Mouse (Mus musculus): ENCODE results near the gene Atp6v1fnb. TPM values are rescaled to one million over a fixed set of nuclear protein-coding genes. Genes with fewer than 3 reads are reported as not detected.

Gene Atp6v1fnb
- polyA plus RNA-seq (2012; rRNA removed) = 0.17 TPM in 1 of 2 replicates, not detected in the other

- no peaks in the 10 kb centered on the region for H3K27me3 ChIP-seq (replicated peaks; ENCODE audit: control insufficient read depth, insufficient read depth, low read length)
- peaks cover 6% of the 10 kb centered on the region; the same call in 1 of the 2 replicates for H3K4me1 ChIP-seq (ENCODE audit: control insufficient read depth, insufficient read depth, low read length)
- WGBS = 79% methylated on average over 4 of the region's 4 CpGs
- H3K4me3 ChIP-seq (ENCODE audit: insufficient read depth, low read depth, low read length) = no peak within 1 kb of the TSS
- no peak for DNase-seq
- TF ChIP-seq CTCF (conservative IDR thresholded peaks at IDR 0.05; ENCODE audit: insufficient read depth, insufficient read length, low read depth, low read length) = no peak
- no peak for TF ChIP-seq POLR2A (IDR thresholded peaks at IDR 0.05; ENCODE audit: low read depth, low read length)
- H3K36me3 ChIP-seq (ENCODE audit: control insufficient read depth, insufficient read depth, low read length) = no peaks in the 10 kb centered on the region
- no peak within 1 kb of the TSS for H3K27ac ChIP-seq (ENCODE audit: insufficient read depth, low read depth, low read length)
These were observed at the start of gene Atp6v1fnb for GRCm38 (mm10) chr6:29471137-29471536. TSS of gene Atp6v1fnb (plus strand) at chr6:29471437.

- Histone ChIP-seq H3K27ac (ENCODE audit: insufficient read depth, low read depth, low read length) (no peak overlapping the region), H3K4me1 (ENCODE audit: control insufficient read depth, insufficient read depth, low read length) (no peaks in the 10 kb centered on the region), H3K27me3 (replicated peaks; ENCODE audit: control insufficient read depth, insufficient read depth, low read length) (no peaks in the 10 kb centered on the region), H3K4me3 (ENCODE audit: insufficient read depth, low read depth, low read length) (no peak overlapping the region), H3K36me3 (ENCODE audit: control insufficient read depth, insufficient read depth, low read length) (no peaks in the 10 kb centered on the region)
- no peak for DNase-seq
- no peak for TF ChIP-seq CTCF (conservative IDR thresholded peaks at IDR 0.05; ENCODE audit: insufficient read depth, insufficient read length, low read depth, low read length)
- no peak for TF ChIP-seq POLR2A (IDR thresholded peaks at IDR 0.05; ENCODE audit: low read depth, low read length)
- WGBS = 94% methylated on average over 8 of the region's 8 CpGs
These were observed 46.1 kb upstream of the Atp6v1fnb start for GRCm38 (mm10) chr6:29425118-29425517.

GRCm38 (mm10) chr6:29426331-29426730 lies 44.9 kb upstream of the Atp6v1fnb start:
- no peak for DNase-seq
- no peaks in the 10 kb centered on the region for H3K36me3 ChIP-seq (ENCODE audit: control insufficient read depth, insufficient read depth, low read length)
- H3K27ac ChIP-seq (ENCODE audit: insufficient read depth, low read depth, low read length) = no peak overlapping the region
- H3K27me3 ChIP-seq (replicated peaks; ENCODE audit: control insufficient read depth, insufficient read depth, low read length) = no peaks in the 10 kb centered on the region
- TF ChIP-seq POLR2A (IDR thresholded peaks at IDR 0.05; ENCODE audit: low read depth, low read length) (no peak), CTCF (conservative IDR thresholded peaks at IDR 0.05; ENCODE audit: insufficient read depth, insufficient read length, low read depth, low read length) (no peak)
- no peak overlapping the region for H3K4me3 ChIP-seq (ENCODE audit: insufficient read depth, low read depth, low read length)
- no peaks in the 10 kb centered on the region for H3K4me1 ChIP-seq (ENCODE audit: control insufficient read depth, insufficient read depth, low read length)
- WGBS = 79% methylated on average over 6 of the region's 6 CpGs

GRCm38 (mm10) chr6:29428171-29428570 lies 43.1 kb upstream of the Atp6v1fnb start:
- 61% methylated on average over 4 of the region's 4 CpGs for WGBS
- no peak for DNase-seq
- peaks cover 4% of the 10 kb centered on the region for H3K27me3 ChIP-seq (replicated peaks; ENCODE audit: control insufficient read depth, insufficient read depth, low read length)
- no peaks in the 10 kb centered on the region for H3K4me1 ChIP-seq (ENCODE audit: control insufficient read depth, insufficient read depth, low read length)
- TF ChIP-seq POLR2A (IDR thresholded peaks at IDR 0.05; ENCODE audit: low read depth, low read length) = no peak
- no peak for TF ChIP-seq CTCF (conservative IDR thresholded peaks at IDR 0.05; ENCODE audit: insufficient read depth, insufficient read length, low read depth, low read length)
- no peak overlapping the region for H3K4me3 ChIP-seq (ENCODE audit: insufficient read depth, low read depth, low read length)
- no peaks in the 10 kb centered on the region for H3K36me3 ChIP-seq (ENCODE audit: control insufficient read depth, insufficient read depth, low read length)
- no peak overlapping the region for H3K27ac ChIP-seq (ENCODE audit: insufficient read depth, low read depth, low read length)

- no peaks in the 10 kb centered on the region for H3K36me3 ChIP-seq (ENCODE audit: control insufficient read depth, insufficient read depth, low read length)
- DNase-seq = no peak
- peaks cover 5% of the 10 kb centered on the region for H3K27me3 ChIP-seq (replicated peaks; ENCODE audit: control insufficient read depth, insufficient read depth, low read length)
- no peak for TF ChIP-seq POLR2A (IDR thresholded peaks at IDR 0.05; ENCODE audit: low read depth, low read length)
- no peak for TF ChIP-seq CTCF (conservative IDR thresholded peaks at IDR 0.05; ENCODE audit: insufficient read depth, insufficient read length, low read depth, low read length)
- H3K4me3 ChIP-seq (ENCODE audit: insufficient read depth, low read depth, low read length) = no peak overlapping the region
- no peak overlapping the region for H3K27ac ChIP-seq (ENCODE audit: insufficient read depth, low read depth, low read length)
- WGBS = 73% methylated on average over 15 of the region's 15 CpGs
- no peaks in the 10 kb centered on the region for H3K4me1 ChIP-seq (ENCODE audit: control insufficient read depth, insufficient read depth, low read length)
These were observed 40.4 kb upstream of the Atp6v1fnb start for GRCm38 (mm10) chr6:29430681-29431420.

- Histone ChIP-seq H3K4me3 (ENCODE audit: insufficient read depth, low read depth, low read length) (no peak overlapping the region), H3K36me3 (ENCODE audit: control insufficient read depth, insufficient read depth, low read length) (no peaks in the 10 kb centered on the region), H3K27me3 (replicated peaks; ENCODE audit: control insufficient read depth, insufficient read depth, low read length) (peaks cover 5% of the 10 kb centered on the region), H3K4me1 (ENCODE audit: control insufficient read depth, insufficient read depth, low read length) (no peaks in the 10 kb centered on the region), H3K27ac (ENCODE audit: insufficient read depth, low read depth, low read length) (no peak overlapping the region)
- no peak for DNase-seq
- no peak for TF ChIP-seq CTCF (conservative IDR thresholded peaks at IDR 0.05; ENCODE audit: insufficient read depth, insufficient read length, low read depth, low read length)
- TF ChIP-seq POLR2A (IDR thresholded peaks at IDR 0.05; ENCODE audit: low read depth, low read length) = no peak
- 70% methylated on average over 5 of the region's 5 CpGs for WGBS
These were observed 39.8 kb upstream of the Atp6v1fnb start for GRCm38 (mm10) chr6:29431473-29431872.

GRCm38 (mm10) chr6:29432156-29432555 lies 39.1 kb upstream of the Atp6v1fnb start:
- Histone ChIP-seq H3K4me3 (ENCODE audit: insufficient read depth, low read depth, low read length) (no peak overlapping the region), H3K36me3 (ENCODE audit: control insufficient read depth, insufficient read depth, low read length) (no peaks in the 10 kb centered on the region), H3K27ac (ENCODE audit: insufficient read depth, low read depth, low read length) (no peak overlapping the region), H3K27me3 (replicated peaks; ENCODE audit: control insufficient read depth, insufficient read depth, low read length) (peaks cover 5% of the 10 kb centered on the region), H3K4me1 (ENCODE audit: control insufficient read depth, insufficient read depth, low read length) (no peaks in the 10 kb centered on the region)
- WGBS = 47% methylated on average over 3 of the region's 3 CpGs
- DNase-seq = no peak
- TF ChIP-seq CTCF (conservative IDR thresholded peaks at IDR 0.05; ENCODE audit: insufficient read depth, insufficient read length, low read depth, low read length) = no peak
- TF ChIP-seq POLR2A (IDR thresholded peaks at IDR 0.05; ENCODE audit: low read depth, low read length) = no peak

Data from kidney, adult 2 months (tissue).